Mouse (Mus musculus) embryonic fibroblast, embryonic 13.5 days (primary cell): ENCODE measurements around the gene Grhl3. TPM values are rescaled to one million over a fixed set of nuclear protein-coding genes. Genes with fewer than 3 reads are reported as not detected.
"Not testable (repeated sequence)": the region's sequence is repeated elsewhere in the genome, so short reads cannot be mapped to it uniquely, and the experiment has no call there.

Experiments used
- H3K27ac ChIP-seq: 2 replicates; pipeline ENCODE4 v1.5.1; 2012; ENCODE audit warnings: low read length, control low read depth, inconsistent platforms; ENCODE audit not compliant: insufficient read depth
- H3K4me1 ChIP-seq: 2 replicates; pipeline ENCODE4 v1.6.1; 2011; ENCODE audit warnings: low read length; ENCODE audit not compliant: control insufficient read depth, insufficient read depth
- H3K4me3 ChIP-seq: 2 replicates; pipeline ENCODE4 v1.5.1; 2011; ENCODE audit warnings: mild to moderate bottlenecking, control low read depth, low read length; ENCODE audit not compliant: insufficient read depth
- CTCF ChIP-seq: IDR thresholded peaks from 2 replicates; pipeline ENCODE4 v1.5.1; 2011; ENCODE audit warnings: mild to moderate bottlenecking, control low read depth, low read length, moderate library complexity, borderline replicate concordance; ENCODE audit not compliant: insufficient read depth
- POLR2A ChIP-seq: IDR thresholded peaks from 2 replicates; pipeline ENCODE4 v1.6.1; 2011; ENCODE audit warnings: low read depth, mild to moderate bottlenecking, control low read depth, low read length, moderate library complexity
- polyA plus RNA-seq: library from polyadenylated mRNA; stranded (reverse); fragments of >200 nt; gene quantifications from 2 replicates; pipeline ENCODE4 v1.2.4, GENCODE M21; 2011; ENCODE audit warnings: low read depth; ENCODE audit not compliant: missing spikeins, insufficient read length

The Grhl3 gene
- not detected in 2 replicates for polyA plus RNA-seq

DNA sequence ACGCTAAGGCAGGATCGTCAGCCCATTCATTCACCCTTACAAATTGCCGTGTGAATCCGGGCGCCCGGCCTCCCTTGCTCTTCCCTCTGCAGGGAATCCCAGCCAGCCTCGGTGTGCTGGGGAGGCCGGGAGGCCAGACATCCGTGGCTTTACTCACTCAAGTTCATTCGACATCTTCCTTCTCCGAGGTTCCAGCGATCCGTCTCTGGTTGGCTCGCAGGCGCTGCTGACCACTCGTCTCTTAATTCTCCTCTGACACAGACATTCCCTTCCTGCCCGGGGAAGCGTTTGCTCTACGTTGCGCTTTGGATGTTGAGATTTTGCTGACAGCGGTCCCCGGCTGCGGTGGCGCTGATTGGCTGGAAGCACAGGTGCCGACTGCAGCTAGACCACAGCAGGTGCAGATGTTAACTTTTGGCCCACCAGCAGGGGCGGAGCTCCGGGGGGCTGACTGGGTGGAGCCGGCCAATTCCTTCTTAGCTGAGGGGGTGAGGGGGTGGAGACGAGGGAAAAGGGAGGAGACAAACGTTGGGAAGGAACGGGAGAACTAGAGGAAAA lies at the start of gene Grhl3:
Gene Grhl3 (minus strand): TSS at position 380 of the 558 bp plus-strand sequence.
- Histone ChIP-seq H3K27ac (no peak within 1 kb of the TSS), H3K4me3 (peak within 1 kb of the TSS; percentile 22), H3K4me1 (peaks cover 19% of the 10 kb centered on the region)
- TF ChIP-seq CTCF (no peak), POLR2A (no peak)

DNA sequence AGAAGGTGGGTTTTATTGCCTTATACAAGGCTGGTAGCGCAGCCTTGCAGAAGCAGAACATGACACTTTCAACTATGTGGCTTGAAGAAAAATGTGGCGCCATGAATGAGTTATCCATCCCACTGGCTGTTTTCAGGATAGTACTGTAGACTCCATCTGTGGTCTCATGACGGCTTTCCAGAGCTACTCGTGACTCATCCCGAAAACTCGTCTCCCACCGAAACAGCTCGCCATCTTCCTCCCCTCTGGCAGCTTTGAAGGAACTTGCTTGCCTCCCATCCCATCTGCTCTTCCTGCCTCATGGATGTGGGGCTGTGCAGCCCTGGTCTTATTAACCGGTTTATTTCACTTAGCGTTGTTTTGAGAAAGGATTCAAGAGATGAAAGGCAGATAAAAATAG lies 48.9 kb upstream of the Grhl3 start:
- H3K27ac ChIP-seq: no peak overlapping the region
- TF ChIP-seq POLR2A: no peak
- no peak overlapping the region for H3K4me3 ChIP-seq
- no peaks in the 10 kb centered on the region for H3K4me1 ChIP-seq

DNA sequence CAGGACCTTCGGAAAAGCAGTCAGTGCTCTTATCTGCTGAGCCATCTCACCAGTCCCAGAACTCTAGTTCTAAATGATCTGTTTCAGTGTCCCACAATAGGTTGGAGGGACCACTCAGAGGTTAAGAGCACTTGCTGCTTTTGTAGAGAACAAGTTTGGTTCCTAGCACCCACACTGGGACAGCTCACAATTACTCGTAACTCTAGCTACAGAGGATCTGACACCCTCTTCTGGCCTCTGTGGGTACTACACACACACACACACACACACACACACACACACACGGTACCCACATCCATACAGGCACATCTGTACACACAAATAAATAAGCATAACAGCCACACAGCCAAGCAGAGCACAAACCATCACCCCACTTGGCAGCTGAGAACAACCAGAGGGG lies 47.0 kb upstream of the Grhl3 start:
- no peaks in the 10 kb centered on the region for H3K4me1 ChIP-seq
- TF ChIP-seq POLR2A (no peak), CTCF (no peak)

GRCm38 (mm10) chr4:135617783-135618470 lies 44.5 kb upstream of the Grhl3 start:
- Histone ChIP-seq H3K27ac (no peak overlapping the region), H3K4me3 (no peak overlapping the region), H3K4me1 (no peaks in the 10 kb centered on the region)
- TF ChIP-seq CTCF (no peak), POLR2A (no peak)

More for the DNA sequence above, 47.0 kb upstream of the Grhl3 start:
- Histone ChIP-seq H3K27ac (no peak overlapping the region), H3K4me3 (no peak overlapping the region)

GRCm38 (mm10) chr4:135617038-135617437 lies 43.6 kb upstream of the Grhl3 start:
- no peaks in the 10 kb centered on the region for H3K4me1 ChIP-seq
- no peak for TF ChIP-seq POLR2A
- no peak for TF ChIP-seq CTCF
- no peak overlapping the region for H3K27ac ChIP-seq
- no peak overlapping the region for H3K4me3 ChIP-seq

GRCm38 (mm10) chr4:135615307-135615706 lies 41.9 kb upstream of the Grhl3 start:
- H3K27ac ChIP-seq, H3K4me1 ChIP-seq, H3K4me3 ChIP-seq: not testable (repeated sequence)

DNA sequence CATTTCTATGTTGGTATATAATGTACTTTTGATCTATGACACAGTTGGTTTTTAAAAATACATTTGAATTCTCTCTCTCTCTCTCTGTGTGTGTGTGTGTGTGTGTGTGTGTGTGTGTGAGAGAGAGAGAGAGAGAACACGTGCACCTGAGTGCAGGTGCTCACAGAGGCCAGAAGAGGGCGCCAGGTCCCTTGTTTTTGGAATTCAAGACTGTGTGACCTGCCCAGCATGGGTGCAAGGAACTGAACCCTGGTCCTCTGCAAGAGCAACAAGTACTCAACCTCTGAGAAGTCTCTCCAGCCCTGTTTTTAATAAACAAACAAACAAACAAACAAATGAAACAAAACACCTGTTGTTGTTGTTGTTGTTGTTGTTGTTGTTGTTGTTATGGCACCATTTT lies 36.6 kb upstream of the Grhl3 start:
- H3K27ac ChIP-seq: no peak overlapping the region
- H3K4me1 ChIP-seq: no peaks in the 10 kb centered on the region
- no peak overlapping the region for H3K4me3 ChIP-seq
- TF ChIP-seq POLR2A (no peak), CTCF (no peak)

DNA sequence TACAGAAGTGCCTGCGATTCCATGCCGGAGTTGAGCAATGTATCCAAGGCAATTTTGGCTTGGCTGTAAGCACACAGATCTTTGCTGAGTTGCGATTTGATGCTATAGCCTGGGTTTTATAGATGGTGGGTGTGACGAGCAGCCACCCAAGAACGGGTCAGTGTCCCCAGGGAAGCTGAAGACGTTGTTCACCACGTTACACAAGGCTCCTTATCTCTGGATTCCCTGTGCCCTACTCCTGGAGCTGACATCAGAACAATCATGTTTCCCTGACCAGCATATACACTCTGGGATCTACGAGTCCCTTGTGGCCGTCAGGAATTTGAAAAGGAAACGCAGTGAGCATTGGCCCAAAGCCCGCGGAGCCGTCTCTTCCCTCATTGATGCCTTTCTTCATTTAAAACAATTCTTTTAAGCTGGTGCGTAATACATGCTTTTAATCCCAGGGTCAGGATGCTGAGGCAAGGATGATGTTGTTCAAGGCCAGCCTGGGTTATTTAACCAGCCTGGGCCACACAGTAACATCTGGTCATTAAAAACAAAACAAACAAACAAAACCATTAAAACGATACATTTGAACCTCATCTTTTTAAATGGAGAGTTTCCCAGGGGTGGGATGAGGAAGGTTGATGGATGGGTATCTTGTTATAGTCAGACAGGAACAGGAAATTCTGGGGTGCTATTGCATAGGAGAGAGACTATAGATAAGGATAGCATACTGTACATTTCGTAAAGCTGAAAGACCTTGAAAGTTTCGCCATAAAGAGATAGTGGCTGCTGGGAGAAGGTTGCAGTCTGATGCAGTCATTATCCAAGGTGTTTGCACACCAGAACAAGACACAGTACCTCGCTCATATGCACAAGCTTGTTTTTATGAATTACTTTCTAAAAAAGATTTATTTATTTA lies 34.8 kb upstream of the Grhl3 start:
- H3K4me1 ChIP-seq: no peaks in the 10 kb centered on the region
- H3K27ac ChIP-seq: no peak overlapping the region
- TF ChIP-seq CTCF (no peak), POLR2A (no peak)
- no peak overlapping the region for H3K4me3 ChIP-seq

DNA sequence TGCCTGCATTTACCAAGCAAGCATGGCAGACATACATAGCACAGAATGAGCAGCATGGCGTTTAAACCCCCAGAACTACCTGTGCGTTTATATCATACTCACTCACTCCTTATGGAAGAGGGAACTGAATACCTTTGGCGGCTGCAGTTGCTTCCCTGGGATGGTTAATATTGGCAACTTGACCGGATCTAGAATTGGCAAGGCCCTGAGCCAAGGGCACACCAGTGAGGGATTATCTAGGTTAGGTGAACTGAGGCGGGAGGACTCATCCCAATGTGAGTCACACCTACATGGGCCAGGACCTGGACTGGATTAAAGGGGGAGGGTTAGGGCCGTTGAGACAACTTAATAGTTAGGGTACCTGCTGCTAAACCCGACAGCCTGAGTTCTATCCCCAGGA lies 32.8 kb upstream of the Grhl3 start:
- Histone ChIP-seq H3K27ac (no peak overlapping the region), H3K4me1 (no peaks in the 10 kb centered on the region), H3K4me3 (no peak overlapping the region)
- TF ChIP-seq CTCF (no peak), POLR2A (no peak)

- no peaks in the 10 kb centered on the region for H3K4me1 ChIP-seq
- H3K4me3 ChIP-seq: no peak overlapping the region
- TF ChIP-seq CTCF (no peak), POLR2A (no peak)
- no peak overlapping the region for H3K27ac ChIP-seq
These were observed 28.1 kb upstream of the Grhl3 start for GRCm38 (mm10) chr4:135601530-135601929.
